Mouse (Mus musculus): ENCODE data around the gene Tcte1.

- TF ChIP-seq GATA1 (IDR thresholded peaks at IDR 0.05; ENCODE audit: low read length): no peak
- no peak for TF ChIP-seq TAL1 (IDR thresholded peaks at IDR 0.05; ENCODE audit: low read length)
Measured at GRCm38 (mm10) chr17:45591701-45592605, 68.7 kb downstream of the Tcte1 start.
